Mouse (Mus musculus) heart, embryonic 12.5 days (tissue): Measurements from ENCODE around the gene Rplp0. TPM values are rescaled to one million over a fixed set of nuclear protein-coding genes. Genes with fewer than 3 reads are reported as not detected.

Experiments used
- ATAC-seq: fragments of 200-750 bp; cut with Nextera tagmentation; 2 replicates; pipeline ENCODE4 v1.8.0; 2017; ENCODE audit warnings: moderate TSS enrichment, moderate library complexity; ENCODE audit not compliant: insufficient number of reproducible peaks, low FRiP score
- H3K27ac ChIP-seq: fragments of 300-500 bp; sonication (generic); 2 replicates; pipeline ENCODE4 v1.5.1; 2016; ENCODE audit warnings: mild to moderate bottlenecking, moderate library complexity; ENCODE audit not compliant: poor library complexity, severe bottlenecking
- H3K27me3 ChIP-seq: fragments of 300-500 bp; sonication (generic); replicated peaks from 2 replicates; pipeline ENCODE4 v1.6.1; 2016; ENCODE audit warnings: mild to moderate bottlenecking, moderate library complexity
- H3K36me3 ChIP-seq: fragments of 300-500 bp; sonication (generic); 2 replicates; pipeline ENCODE4 v1.6.1; 2016; ENCODE audit warnings: mild to moderate bottlenecking, moderate library complexity
- H3K4me1 ChIP-seq: fragments of 300-500 bp; sonication (generic); replicated peaks from 2 replicates; pipeline ENCODE4 v1.6.1; 2016; ENCODE audit warnings: mild to moderate bottlenecking
- H3K4me2 ChIP-seq: fragments of 300-500 bp; sonication (generic); 2 replicates; pipeline ENCODE4 v1.6.1; 2016; ENCODE audit warnings: mild to moderate bottlenecking, moderate library complexity
- H3K4me3 ChIP-seq: fragments of 300-500 bp; sonication (generic); 2 replicates; pipeline ENCODE4 v1.5.1; 2016; ENCODE audit warnings: mild to moderate bottlenecking
- H3K9ac ChIP-seq: fragments of 300-500 bp; sonication (generic); 2 replicates; pipeline ENCODE4 v1.6.1; 2016; ENCODE audit warnings: mild to moderate bottlenecking, moderate library complexity
- H3K9me3 ChIP-seq: fragments of 300-500 bp; sonication (generic); replicated peaks from 2 replicates; pipeline ENCODE4 v1.6.1; 2016; ENCODE audit warnings: mild to moderate bottlenecking, moderate library complexity
- WGBS: fragments of 180-500 bp; shearing (Covaris S2); methylation state at CpG from one replicate; pipeline ENCODE4 v1.1.7; 2016; 5-methylcytosine and 5-hydroxymethylcytosine counted together
- polyA plus RNA-seq: library from polyadenylated mRNA; unstranded; fragments of >200 nt; fragmentation: Nextera tagmentation; extraction: Ambion mirVana; gene quantifications from 2 replicates; pipeline ENCODE4 v1.2.1, GENCODE M21; 2016

Gene Rplp0
- 949 and 971 TPM in 2 replicates for polyA plus RNA-seq

- peak within 1 kb of the TSS; percentile 77 for H3K27ac ChIP-seq
- H3K4me1 ChIP-seq: peaks cover 33% of the 10 kb centered on the region
- H3K36me3 ChIP-seq: peaks cover 43% of the 10 kb centered on the region
- ATAC-seq: peak; percentile 98
- no peaks in the 10 kb centered on the region for H3K27me3 ChIP-seq
- H3K9ac ChIP-seq: peak within 1 kb of the TSS; percentile 99
- peak within 1 kb of the TSS; percentile 88 for H3K4me2 ChIP-seq
- no peaks in the 10 kb centered on the region for H3K9me3 ChIP-seq
- H3K4me3 ChIP-seq: peak within 1 kb of the TSS; percentile 91
- under 1% methylated on average over 76 of the region's 78 CpGs for WGBS
Observed at GRCm38 (mm10) chr5:115559237-115560101, at the start of gene Rplp0. Gene Rplp0, plus strand, starts transcription at chr5:115559467.

DNA sequence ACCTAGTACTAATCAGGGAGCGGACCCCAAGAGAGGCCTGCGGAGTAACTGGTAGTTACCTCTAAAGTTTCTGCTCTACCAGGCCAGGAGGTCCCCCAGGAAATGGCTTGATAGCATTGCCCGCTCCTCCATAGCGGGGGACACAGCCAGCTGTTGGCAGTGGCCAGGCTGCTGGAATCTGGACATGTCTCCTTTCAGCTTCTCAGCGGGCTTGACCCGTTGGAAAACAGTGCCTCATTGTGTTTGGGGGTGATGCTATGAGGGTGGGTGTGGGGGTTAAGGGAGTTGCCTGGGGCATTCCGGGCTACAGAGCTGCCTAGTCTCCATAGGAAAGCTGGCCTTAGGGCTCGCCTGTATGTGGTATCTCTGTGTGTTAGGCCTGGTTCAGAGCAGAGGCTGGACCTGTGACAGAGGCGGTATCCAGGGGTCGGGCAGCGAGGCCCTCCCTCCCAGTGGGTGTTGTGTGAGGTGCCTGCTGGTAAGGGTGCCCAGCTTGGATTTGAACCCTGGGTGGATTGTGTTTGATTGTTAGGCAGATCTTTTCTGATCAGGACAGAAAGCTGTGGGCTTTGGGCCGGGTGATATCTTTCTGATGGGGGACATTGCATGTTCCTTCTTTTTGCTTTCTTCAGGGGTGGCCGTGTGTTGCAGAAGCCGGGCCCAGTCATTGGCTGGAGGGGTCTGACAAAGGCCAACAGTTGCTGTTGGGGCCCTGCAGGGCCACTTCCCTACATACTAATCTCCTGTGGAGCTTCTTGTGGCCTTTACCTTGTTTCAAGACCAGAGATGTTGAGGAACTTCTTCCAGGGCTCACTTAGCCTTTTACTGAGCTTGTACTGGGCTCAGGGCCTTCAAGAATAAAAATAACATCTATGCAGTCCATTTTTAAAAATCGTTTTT is 49.2 kb upstream of the Rplp0 start:
- no peak for ATAC-seq
- H3K4me1 ChIP-seq: peaks cover 54% of the 10 kb centered on the region
- 58% methylated on average over 15 of the region's 15 CpGs for WGBS

GRCm38 (mm10) chr5:115512375-115512774 is 46.9 kb upstream of the Rplp0 start:
- 85% methylated on average over 7 of the region's 7 CpGs for WGBS
- Histone ChIP-seq H3K9ac (no peak overlapping the region), H3K4me3 (no peak overlapping the region), H3K27me3 (no peaks in the 10 kb centered on the region), H3K4me1 (peaks cover 65% of the 10 kb centered on the region), H3K36me3 (peaks cover 6% of the 10 kb centered on the region), H3K9me3 (no peaks in the 10 kb centered on the region), H3K27ac (no peak overlapping the region), H3K4me2 (no peak overlapping the region)
- no peak for ATAC-seq

More for the DNA sequence above, 49.2 kb upstream of the Rplp0 start:
- Histone ChIP-seq H3K27me3 (no peaks in the 10 kb centered on the region), H3K36me3 (peaks cover 5% of the 10 kb centered on the region; the same call in 1 of the 2 replicates), H3K27ac (peak overlapping the region; percentile 65), H3K4me3 (peak overlapping the region; percentile 97; the same call in 1 of the 2 replicates), H3K9ac (peak overlapping the region; percentile 95), H3K9me3 (no peaks in the 10 kb centered on the region), H3K4me2 (peak overlapping the region; percentile 90)

DNA sequence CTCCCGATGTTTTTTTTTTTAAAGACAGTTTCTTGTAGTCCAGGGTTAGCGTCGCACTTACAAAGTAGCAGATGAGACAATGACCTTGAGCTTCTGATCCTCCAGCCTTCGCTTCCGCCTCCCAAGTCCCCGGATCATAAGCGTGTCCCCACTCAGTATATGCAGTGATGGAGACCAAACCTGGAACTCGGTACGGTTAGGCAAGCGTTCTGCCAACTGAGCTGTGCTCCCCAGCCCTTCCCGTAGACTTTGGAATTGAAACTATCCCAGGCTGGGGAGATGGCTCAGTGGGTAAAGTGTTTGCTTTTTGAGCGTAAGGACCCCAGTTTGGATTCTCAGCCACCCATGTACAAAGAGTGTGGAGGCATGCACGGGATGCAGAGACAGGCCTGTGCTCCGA is 46.0 kb upstream of the Rplp0 start:
- H3K27ac ChIP-seq: no peak overlapping the region
- no peaks in the 10 kb centered on the region for H3K9me3 ChIP-seq
- no peak overlapping the region for H3K4me3 ChIP-seq
- peaks cover 10% of the 10 kb centered on the region for H3K36me3 ChIP-seq
- 92% methylated on average over 14 of the region's 14 CpGs for WGBS
- peaks cover 57% of the 10 kb centered on the region for H3K4me1 ChIP-seq
- H3K4me2 ChIP-seq: no peak overlapping the region
- no peak overlapping the region for H3K9ac ChIP-seq
- no peak for ATAC-seq
- H3K27me3 ChIP-seq: no peaks in the 10 kb centered on the region

DNA sequence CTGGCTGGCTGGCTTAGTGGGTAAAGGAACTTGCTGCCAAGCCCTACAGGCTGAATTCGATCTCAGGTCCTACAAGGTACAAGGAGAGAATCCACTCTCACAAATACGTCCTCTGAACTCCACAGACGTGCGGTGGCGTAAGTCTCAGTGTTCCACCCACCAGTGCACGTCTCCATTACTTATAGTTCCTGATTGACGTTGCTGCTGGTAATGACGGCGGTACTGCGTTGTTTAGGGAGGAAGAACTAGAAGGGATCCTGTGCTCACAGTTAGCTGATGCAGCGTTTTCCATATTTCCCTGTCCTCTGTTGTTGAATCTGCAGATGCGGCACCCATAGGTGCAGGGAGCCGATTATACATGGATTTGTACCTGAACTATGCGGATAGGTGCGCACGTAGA is 45.5 kb upstream of the Rplp0 start:
- H3K9me3 ChIP-seq: no peaks in the 10 kb centered on the region
- no peak overlapping the region for H3K9ac ChIP-seq
- ATAC-seq: no peak
- peaks cover 10% of the 10 kb centered on the region for H3K36me3 ChIP-seq
- WGBS: 92% methylated on average over 16 of the region's 16 CpGs
- H3K27me3 ChIP-seq: no peaks in the 10 kb centered on the region
- H3K4me3 ChIP-seq: no peak overlapping the region
- no peak overlapping the region for H3K4me2 ChIP-seq
- H3K4me1 ChIP-seq: peaks cover 52% of the 10 kb centered on the region
- 0 out of 2 replicates have a peak overlapping the region, but pooled peaks have one; percentile 88 for H3K27ac ChIP-seq

DNA sequence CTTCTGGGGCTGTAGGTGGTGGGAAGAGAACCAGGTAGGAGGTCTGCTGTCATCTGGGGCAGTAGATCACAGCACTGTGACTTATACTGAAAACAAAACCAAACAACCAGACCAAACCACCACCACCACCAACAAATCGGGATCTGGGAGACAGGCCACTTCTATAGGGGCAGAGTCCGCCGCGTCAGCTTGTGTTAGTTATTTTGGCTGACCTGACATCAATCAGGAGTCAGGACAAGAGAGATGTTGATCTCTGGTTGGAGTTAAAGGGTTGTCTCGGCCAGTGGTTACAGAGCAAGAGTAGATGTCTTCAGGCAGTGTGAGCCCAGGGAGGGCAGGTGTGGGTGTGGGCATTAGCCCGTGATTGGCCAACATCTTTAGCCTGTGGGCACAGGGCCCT is 44.9 kb upstream of the Rplp0 start:
- H3K4me1 ChIP-seq: peaks cover 51% of the 10 kb centered on the region
- peak overlapping the region; percentile 88 for H3K27ac ChIP-seq
- WGBS: 83% methylated on average over 6 of the region's 6 CpGs
- no peak overlapping the region for H3K4me3 ChIP-seq
- no peak overlapping the region for H3K9ac ChIP-seq
- H3K27me3 ChIP-seq: no peaks in the 10 kb centered on the region
- H3K4me2 ChIP-seq: peak overlapping the region; percentile 5; the same call in 1 of the 2 replicates
- H3K36me3 ChIP-seq: peaks cover 15% of the 10 kb centered on the region
- H3K9me3 ChIP-seq: no peaks in the 10 kb centered on the region
- no peak for ATAC-seq

DNA sequence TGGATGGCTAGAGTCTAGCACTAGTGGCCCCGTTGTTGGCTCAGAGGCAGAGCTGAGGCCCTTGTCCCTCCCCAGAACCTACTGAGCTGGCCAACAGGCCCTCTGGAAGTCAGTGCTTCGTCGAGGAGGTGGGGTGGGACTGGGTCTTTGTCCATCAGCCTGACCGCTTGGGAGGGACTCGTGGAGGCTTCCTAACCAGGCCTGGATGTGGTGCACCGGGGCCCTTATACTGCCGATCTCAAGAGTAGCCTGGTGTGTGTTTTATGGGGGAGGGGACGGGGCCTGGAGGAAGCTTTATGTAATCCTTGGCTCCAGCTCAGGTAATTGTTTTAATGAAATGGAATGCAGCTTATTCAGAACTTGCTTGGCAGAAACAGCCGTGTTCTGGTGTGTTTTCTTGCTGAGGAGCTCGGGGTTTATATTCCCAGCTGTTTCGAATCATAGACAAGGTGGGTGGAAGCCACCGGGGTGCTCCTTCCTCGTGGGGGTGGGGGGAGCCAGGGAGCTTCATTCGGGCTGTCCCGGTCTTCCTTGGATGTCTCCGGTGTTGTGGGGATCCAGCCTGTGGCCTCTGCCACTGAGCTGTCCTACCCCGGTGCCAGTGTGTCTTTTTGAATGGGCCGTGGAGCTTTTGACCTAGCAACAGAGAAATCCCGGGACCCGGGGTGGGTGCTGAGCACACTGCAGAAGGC is 44.2 kb upstream of the Rplp0 start:
- no peaks in the 10 kb centered on the region for H3K9me3 ChIP-seq
- H3K36me3 ChIP-seq: peaks cover 15% of the 10 kb centered on the region
- H3K27ac ChIP-seq: peak overlapping the region; percentile 88
- WGBS: 55% methylated on average over 20 of the region's 20 CpGs
- peak overlapping the region; percentile 47 for H3K4me2 ChIP-seq
- H3K27me3 ChIP-seq: no peaks in the 10 kb centered on the region
- ATAC-seq: peak; percentile 79
- H3K4me1 ChIP-seq: peaks cover 48% of the 10 kb centered on the region
- H3K9ac ChIP-seq: peak overlapping the region; percentile 35; the same call in 1 of the 2 replicates
- H3K4me3 ChIP-seq: 0 out of 2 replicates have a peak overlapping the region, but pooled peaks have one; percentile 3

DNA sequence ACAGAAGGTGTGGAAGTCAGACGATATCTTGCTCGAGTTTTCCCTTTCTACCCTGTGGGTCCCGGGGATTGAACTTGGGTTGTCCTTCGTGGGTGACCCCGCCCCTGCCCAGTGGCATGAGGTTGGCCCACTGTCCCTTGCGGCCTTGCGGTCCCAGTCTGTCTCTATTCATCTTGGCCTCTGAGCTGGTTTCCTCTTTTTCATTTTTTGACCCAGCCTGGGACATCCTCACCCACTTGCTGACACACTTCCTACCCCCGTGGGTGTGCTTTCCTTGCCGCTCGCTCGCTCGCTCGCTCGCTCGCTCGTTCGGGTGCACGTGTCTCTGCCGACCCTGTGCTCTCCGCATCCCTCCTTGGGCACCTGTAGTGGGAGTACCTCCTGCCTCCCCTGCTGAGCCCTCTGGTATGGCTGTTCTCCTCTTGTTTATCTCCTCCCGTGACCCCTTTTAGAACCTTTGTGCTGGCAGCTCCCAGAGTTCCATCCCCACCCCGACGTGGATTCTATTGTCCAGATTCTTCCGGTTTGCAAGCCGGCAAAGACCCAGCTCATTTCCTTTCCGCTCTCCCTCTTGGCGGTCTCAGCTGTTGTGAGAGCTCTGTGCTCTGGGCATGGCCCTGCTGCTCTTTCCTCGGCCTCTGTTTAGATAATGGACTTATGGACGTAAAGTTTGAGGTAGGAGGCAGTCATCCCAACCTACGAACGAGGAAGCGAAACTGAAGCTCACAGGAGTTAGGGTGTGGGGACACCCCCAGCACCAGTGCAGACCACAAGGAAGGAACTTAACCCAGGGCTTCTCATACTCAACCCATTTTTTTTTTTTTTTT is 43.0 kb upstream of the Rplp0 start:
- peak overlapping the region; percentile 27; the same call in 1 of the 2 replicates for H3K9ac ChIP-seq
- H3K27ac ChIP-seq: peak overlapping the region; percentile 88
- H3K27me3 ChIP-seq: no peaks in the 10 kb centered on the region
- peaks cover 54% of the 10 kb centered on the region for H3K4me1 ChIP-seq
- H3K4me3 ChIP-seq: no peak overlapping the region
- ATAC-seq: peak; percentile 30; the same call in 1 of the 2 replicates
- H3K4me2 ChIP-seq: peak overlapping the region; percentile 20; the same call in 1 of the 2 replicates
- no peaks in the 10 kb centered on the region for H3K9me3 ChIP-seq
- peaks cover 15% of the 10 kb centered on the region for H3K36me3 ChIP-seq
- WGBS: 70% methylated on average over 32 of the region's 32 CpGs

DNA sequence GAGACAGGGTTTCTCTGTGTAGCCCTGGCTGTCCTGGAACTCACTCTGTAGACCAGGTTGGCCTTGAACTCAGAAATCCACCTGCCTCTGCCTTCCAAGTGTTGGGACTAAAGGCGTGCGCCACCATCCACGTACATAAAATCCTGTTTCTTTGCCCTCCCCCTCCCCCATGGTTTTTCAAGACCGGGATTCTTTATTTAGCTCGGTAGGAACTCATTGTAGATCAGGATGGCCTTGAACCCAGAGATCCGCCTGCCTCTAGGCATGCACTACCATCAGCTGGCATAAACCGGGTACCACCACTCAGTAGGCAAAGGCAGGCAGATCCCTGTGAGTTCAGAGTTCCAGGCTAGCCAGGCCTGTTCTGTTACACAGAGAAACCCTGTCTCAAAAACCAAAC is 42.4 kb upstream of the Rplp0 start:
- 78% methylated on average over 7 of the region's 7 CpGs for WGBS

GRCm38 (mm10) chr5:115517501-115517900 is 41.8 kb upstream of the Rplp0 start:
- Histone ChIP-seq H3K9ac (no peak overlapping the region), H3K27ac (no peak overlapping the region)
- whole genome bisulfite sequencing: 93% methylated on average over 9 of the region's 9 CpGs

More for the DNA sequence above, 42.4 kb upstream of the Rplp0 start:
- no peaks in the 10 kb centered on the region for H3K27me3 ChIP-seq
- peaks cover 15% of the 10 kb centered on the region for H3K36me3 ChIP-seq
- no peak overlapping the region for H3K4me3 ChIP-seq
- peak overlapping the region; percentile 20; the same call in 1 of the 2 replicates for H3K4me2 ChIP-seq
- H3K4me1 ChIP-seq: peaks cover 55% of the 10 kb centered on the region
- H3K9ac ChIP-seq: no peak overlapping the region
- H3K9me3 ChIP-seq: no peaks in the 10 kb centered on the region
- H3K27ac ChIP-seq: peak overlapping the region; percentile 88
- ATAC-seq: no peak

More at GRCm38 (mm10) chr5:115517501-115517900, 41.8 kb upstream of the Rplp0 start:
- no peaks in the 10 kb centered on the region for H3K27me3 ChIP-seq
- peaks cover 61% of the 10 kb centered on the region for H3K4me1 ChIP-seq
- ATAC-seq: no peak
- no peak overlapping the region for H3K4me2 ChIP-seq
- H3K4me3 ChIP-seq: no peak overlapping the region
- H3K9me3 ChIP-seq: no peaks in the 10 kb centered on the region
- H3K36me3 ChIP-seq: peaks cover 15% of the 10 kb centered on the region
